Mouse (Mus musculus) spleen, postnatal 14 days (tissue): ENCODE measurements around the gene Tgoln1.

Experiments
- DNase-seq, 2 experiments: peaks; one replicate each; pipeline ENCODE4 v3.0.0; 2021 to 2022; ENCODE audit warnings: low spot score in 2 of 2

The Tgoln1 gene

DNA sequence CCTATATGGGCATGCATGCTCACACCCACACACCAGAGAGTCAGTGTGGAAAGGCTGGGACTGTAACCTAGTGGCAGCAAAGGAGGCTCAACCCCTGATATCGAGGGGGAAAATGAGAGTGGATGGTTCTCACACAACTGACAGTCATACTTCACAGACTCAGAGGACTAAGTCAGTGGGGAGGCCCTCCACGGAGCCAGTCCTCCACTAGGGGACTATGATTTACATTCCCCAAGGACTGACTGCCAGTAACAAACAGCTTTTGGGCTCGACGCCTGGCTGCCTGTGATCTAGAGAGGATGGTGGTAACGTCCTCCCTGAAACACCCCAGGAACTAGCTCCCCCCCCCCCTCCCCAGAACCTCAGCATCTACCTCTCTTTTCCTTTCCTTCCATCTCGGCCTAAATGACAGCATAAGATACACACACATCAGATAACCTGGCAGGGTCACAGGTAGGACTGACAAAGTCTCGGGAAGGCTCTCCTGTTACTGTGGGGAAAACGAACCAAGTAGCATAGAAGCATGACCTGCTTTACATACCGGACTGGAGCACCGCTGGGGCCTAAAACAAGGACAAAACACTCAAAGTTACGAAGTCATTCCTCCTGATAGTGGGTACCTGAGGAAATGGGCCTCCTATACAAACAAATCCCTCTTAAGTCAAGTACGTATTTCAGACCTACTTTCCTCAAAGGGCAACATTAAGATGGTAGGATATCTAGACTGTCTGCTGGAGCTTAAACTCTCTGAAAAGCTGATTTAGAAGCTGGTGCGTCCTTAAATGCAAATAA is 19.5 kb downstream of the Tgoln1 start:
- no peak for DNase-seq

DNA sequence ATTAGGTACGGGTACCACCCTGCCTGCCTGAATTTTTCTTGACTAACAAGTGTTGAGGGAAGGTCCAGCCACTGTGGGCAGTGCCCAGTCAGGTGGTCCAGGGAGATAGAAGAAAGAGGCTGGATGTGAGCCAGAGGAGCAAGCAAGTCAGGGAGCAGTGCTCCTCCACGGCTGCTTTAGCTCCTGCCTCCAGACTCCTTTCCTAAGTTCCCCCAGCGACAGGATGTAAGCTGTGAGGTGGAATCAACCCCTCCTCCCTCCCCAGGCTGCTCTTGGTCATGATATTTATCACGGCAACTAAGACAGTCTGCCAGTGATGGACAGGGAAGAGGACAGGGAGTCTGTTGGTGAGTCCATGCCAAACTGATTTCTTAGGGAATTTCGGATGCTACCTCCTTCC is 22.9 kb downstream of the Tgoln1 start:
- DNase-seq: no peak

DNA sequence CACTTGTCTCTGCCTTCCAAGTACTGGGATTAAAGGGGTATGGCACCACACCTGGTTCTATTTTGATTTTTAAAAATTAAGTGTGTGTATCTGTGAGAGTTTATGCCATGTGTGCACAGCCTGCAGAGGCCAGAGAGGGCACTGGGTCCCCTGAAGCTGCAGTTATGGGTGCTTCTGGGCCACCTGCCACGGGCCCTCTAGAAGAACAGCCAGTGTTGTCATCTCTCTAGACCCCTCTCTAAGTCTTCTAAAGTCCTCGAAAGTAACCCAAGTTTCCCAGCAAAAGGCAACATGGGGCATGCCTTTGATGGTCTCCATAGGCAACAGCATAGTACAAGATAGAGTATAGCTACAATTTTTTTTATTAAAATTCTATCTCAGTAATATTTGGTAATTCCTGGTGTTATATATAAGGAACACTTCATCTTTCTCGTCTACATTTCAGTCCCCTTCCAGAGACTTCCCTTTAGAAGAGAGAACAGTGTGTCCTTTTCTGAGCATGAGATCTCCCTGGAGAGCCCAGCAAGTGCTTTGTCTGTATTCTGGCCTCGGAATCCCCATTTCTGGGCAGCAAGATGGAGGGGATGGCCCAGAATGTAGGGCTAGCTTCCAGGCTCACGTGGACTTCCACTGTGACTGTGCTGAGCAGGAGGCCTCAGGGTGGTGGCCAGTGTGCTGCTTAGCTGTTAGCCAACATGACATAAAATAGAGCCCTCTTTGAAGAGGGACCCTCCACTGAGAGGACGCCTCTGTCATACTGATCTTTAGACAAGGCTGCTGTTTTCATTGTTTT is 23.6 kb downstream of the Tgoln1 start:
- no peak for DNase-seq

DNA sequence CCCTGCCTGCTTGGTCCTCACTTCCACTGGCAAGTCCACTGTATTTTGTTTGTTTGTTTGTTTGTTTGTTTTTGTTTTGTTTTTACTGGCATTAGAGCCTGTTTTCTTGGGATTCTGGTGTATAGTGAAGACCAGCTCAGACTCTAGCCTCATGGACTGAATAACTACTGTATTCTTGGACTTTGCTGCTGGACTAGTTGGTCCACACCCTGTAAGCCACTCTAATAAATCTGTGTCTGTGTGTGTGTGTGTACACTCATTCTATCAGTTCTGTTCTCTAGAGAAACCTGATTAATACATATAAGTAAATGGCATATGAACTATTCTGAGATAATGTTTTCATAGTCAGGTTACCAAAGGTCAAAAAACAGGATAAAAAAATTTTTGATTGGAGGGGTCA is 26.7 kb downstream of the Tgoln1 start:
- DNase-seq: no peak

DNA sequence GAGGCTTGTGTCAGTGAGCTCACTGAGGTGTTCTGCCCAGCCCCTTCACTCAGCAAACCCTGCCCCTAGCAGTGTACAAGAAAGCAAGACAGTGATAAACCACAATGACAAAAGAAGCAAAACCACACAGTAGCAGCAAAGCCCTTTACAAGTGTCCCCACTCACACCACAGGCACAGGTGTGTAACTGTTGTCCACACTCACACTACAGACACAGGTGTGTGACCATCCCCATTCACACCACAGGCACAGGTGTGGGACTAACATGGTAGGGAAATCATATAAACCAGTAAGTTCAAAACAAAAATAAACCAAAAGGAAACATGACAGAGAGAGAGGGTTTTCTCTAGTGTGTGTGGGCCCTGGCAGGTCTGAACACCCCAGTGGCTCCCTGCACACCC is 28.5 kb downstream of the Tgoln1 start:
- DNase-seq: no peak

DNA sequence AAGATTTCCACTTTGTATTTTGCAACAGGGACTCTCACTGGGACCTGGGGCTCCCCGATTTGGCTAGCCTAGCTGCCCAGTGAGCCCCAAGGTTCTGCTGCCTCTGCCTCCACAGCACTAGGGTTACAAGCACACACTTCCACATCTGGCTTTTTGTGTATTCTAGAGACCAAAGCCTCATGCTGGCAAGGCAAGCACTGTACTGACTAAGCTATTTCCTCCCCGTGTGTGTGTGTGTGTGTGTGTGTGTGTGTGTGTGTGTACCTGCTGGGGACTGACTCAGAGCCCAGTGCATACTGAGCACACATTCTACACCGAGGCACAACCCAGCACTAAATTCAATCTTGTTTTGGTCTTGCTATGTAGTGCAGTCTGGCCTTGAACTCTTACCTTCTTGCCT is 30.1 kb downstream of the Tgoln1 start:
- DNase-seq: no peak

DNA sequence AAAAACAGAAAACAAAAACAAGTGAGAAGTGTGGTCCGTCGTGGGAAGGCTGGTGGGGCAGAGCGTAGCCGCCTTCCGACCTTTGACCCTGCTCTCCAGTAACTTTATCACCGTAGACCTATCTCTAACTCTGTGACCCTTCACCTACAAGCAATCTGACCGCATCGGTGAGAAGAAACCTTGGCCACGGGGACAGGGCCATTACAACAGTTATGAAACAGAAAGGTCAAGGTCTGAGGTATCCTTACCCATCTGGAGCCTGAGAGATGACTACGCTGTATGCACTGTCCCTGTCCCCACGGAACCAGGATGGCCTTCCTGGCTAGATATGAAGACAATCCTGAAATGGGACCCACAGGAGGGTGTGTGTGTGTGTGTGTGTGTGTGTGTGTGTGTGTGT is 32.6 kb downstream of the Tgoln1 start:
- no peak for DNase-seq

DNA sequence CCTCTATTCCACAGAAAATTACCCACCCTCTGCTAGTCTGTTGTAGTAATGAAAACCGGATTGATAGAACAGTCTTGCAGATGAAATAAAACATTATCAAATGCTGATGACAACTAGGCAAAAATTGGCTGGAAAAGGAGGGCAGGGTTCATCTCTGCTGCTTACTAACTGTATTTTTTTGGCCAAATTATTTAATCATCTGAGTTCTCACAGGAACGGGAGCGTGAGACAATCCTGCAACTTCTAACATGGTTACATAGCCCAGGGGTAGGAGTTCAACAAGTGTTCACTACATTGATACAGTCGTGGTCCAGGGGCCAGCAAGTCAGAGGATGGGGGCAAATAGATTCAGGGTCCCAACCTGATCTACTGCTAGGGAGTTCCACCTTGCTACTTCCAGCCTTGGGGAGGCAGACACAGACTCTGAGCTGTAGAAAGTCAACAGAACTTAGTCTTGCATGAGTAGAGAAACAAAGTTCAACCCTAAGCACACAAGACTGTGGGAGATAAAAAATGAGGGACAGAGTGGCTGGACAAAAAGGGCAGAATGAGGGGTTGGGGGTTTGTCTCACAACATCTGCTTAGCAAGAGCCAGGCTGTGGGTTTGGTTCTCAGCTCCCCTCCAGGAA is 33.5 kb downstream of the Tgoln1 start:
- DNase-seq: no peak

DNA sequence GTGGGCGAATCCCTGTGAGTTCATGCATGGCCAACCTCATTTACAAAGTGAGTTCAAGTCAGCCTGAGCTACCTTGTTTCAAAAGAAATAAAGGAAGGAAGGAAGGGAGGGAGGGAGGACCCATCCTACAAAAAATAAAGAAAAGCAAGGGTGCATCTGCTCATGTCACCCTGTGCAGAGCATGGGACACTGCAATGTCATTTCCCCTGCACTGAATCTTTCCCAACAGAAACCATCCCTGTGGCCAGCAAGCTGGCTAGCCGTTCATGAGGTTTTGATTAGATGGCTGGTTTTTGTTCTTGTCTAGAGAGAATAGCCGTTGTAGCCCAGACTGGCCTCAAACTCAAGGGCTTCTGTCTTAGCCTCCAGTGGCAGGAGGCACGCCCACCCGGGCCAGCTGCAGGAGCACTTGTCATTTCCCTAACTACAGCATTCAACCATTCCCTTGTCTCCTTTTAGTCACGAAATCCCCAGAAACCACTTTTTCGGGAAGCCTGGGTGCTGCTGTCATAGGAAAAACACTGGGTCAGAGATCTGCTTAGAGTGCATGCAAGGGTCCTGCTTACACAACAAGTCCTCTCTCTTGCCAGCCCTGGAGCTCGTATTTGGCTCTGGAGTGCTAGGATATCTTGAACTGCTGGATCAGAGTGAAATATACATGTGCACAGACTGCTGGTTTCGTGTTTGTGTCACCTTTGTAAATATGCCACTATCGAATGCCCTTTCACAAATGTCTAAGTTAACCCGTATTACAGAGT is 35.0 kb downstream of the Tgoln1 start:
- DNase-seq: no peak

DNA sequence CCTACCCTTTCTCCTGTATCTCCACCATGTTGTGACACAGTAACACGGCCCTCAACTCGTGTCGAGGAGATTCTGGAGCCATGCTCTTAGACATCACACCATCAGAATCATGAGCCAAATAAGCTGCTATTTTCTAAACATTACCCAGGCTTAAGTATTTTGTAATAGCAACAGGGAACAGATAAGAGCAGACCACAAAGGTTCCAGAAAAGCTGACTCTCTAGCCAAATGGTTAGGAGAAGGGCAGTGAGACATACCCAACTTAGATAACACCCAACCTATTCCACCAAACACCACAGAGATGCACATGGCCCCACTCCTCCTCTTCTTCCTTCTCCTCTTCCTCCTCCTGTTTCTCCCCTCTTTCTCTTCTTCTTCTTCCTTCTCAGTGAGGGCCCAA is 40.8 kb downstream of the Tgoln1 start:
- DNase-seq: no peak

DNA sequence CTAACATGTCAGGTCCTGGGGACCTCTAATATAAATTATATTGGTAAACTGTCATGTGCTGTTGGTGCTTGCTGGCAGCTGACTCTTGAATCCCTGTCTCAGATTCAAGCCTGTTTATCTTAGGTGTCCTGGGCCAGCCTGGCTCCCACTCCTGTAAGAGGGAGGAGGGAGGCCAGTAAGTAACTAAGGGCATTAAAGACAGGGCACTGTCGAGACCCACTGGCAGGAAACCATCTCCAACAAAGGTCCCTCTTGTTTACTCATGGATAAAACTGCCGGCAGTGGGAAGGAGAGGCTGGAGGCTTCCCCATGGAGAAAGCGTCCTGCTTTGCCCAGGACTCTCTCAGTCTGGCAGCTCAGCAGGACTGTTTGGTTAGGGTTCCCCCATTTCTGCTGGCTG is 45.0 kb downstream of the Tgoln1 start:
- no peak for DNase-seq

DNA sequence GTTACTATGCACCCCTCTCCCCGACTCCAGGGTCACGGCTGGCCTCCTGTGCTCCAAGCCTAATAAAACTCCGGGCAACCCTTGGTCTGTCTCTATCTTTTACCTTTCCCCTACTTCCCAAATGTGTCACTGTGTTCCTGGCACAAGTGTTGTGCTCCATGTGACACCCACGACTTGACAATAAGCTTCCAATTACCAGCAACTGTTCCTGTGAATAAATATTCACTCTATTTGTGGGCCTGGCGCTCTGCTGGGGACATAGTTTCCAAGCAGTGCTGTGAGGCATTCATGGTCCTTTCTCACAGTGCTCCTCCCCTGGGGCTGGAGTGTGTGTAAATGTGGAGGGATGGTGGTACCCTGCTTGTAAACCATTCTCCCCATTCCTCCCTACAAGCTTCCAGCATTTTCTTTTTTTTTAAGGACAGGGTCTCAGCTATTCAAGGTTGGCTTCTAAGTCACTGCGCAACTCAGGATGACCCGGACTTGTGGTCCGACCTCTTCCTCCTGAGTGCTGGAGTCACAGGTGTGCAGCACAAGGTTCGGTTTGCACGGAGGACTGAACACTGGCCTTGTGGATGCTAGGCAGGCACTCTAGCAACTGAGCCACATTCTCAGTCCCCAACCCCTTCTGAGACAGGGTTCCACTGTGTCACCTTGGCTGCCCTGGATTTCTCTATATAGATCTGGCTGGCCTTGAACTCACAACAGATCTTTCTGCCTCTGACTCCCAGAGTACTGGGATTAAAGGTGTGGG is 46.0 kb downstream of the Tgoln1 start:
- DNase-seq: no peak

DNA sequence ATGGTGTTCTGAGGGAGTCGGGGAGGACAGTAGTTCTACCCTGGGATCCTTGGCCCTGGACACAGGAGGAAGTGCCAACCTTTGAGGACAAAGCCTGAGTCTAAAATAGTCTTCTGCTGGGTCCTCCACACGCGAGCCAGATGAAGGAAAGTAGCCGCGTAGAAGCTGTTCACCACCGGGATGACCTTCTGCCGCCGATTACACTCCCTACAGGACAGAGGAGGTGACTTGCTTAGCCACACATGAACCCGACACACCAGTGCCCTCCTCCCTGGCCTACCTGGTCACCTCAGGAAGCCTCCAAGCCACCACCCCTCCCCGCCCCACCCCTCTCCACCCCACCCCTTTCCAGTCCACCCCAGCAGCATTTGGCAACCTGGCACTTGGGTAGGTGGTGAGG is 48.1 kb downstream of the Tgoln1 start:
- no peak for DNase-seq

DNA sequence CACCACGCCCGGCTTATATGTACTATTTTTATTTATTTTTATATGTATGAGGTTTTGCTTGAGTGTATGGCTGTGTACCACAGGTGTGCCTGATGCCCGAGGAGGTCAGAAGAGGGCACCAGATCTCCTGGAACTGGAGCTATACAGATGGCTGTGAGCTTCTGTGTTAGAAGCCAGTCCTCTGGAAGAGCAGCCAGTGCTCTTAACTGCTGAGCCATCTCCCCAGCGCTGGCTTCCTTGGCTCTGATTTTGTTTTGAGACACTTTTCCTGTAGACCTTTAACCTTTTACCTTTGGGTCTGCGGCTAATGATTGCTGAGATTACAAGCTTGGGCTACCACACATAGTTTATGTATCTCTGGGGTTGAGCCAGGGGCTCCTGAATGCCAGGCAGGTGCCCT is 49.3 kb downstream of the Tgoln1 start:
- DNase-seq: no peak

DNA sequence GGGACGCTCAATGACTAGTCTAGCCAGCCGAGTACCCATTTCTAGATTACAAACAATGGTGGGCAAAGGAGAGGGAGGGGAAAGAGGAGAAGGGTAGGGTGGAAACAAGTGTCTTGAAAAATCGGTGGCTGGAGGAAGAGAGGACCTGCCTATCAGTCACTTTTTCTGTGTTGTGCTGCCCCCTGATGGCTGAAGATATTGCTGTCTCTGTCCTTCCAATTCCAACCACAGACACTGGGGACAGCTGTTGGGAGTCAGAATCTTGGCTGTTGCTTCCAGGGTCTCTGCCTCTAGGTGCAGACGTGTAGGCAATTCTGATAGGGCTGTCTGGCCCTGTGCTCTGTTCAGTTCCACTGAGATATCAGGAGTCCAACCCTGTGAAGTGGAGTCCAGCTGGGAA is 50.8 kb downstream of the Tgoln1 start:
- DNase-seq: peak; percentile 53 to 78

DNA sequence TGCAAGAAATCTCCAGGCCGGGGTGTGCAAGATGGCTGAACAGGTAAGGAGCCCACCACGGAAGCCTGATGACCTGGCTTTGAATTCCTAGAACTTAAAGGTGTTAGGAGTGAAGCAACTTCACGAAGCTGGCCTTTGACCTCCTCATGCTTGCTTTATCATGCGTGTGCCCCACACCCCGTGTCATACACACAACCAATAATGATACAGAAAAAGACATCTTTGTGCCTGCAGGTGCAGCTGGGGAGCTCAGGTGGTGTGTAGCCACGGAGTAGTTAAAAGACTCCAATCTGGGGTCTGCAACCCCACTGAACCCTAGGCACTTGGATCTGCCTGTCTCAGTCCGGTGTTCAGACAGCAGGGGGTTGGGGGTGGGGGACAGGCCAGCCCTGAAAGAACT is 51.3 kb downstream of the Tgoln1 start:
- no peak for DNase-seq

DNA sequence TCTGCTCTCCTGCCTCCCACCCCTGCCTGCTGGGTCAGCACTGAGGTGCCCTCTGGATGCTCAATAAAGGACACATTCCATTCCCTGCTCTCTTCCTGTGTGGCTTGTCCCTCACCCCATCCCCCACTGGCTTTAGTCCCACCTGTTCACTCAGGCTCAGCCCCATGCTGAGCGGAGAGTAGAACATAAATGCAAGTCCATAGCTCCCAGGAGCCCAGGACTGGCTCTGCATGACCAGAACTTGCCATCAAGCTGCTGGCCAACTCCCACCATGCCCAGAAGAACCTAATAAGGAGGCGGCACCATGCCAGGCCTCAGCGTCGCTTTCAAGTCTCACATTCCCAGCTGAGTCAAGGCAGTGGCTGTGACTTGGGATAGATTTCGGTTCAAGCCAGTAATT is 53.9 kb downstream of the Tgoln1 start:
- DNase-seq: no peak

DNA sequence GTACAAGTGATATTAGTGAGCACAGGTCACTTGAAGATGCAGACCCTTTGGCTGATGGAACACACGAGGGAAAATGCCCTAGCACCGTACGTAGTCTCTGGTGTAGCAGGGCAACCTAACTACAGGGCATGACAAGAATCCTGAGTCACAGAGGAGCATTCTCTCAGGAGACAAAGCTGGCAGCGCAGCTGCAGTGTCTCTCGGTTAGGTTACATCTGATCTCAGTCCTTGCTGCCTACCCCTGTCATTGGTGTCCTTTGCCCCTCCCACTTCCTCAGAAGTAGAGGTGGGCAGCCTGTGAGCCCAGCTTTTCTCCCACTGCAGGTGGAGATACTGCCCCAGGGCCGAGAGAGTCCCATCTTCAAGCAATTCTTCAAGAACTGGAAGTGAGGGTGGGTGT is 54.3 kb downstream of the Tgoln1 start:
- no peak for DNase-seq

DNA sequence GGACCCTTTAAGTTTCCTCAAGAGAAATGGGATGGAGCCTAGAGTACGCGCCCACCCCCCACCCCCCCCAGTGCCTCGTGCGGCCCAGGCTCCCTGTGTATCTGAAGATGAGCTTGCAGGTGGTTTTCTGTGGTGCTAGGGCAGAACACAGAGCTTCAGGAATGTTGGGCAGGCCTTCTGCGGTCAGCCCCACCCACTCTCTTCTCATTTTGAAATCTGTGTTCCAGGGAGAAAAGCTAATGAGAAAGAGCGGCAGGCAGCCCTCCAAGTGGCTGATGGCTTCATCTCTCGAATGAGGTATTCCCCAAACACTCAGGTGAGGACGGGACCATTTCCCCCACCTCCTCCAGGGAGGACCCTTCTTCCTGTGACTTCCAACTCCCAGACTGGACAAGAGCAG is 56.0 kb downstream of the Tgoln1 start:
- DNase-seq: no peak
